Mouse (Mus musculus): ENCODE data around the gene Lrrn2.

Lrrn2 gene

GRCm38 (mm10) chr1:132885701-132886100 lies 5.6 kb downstream of the Lrrn2 start:
- no peak for DNase-seq (ENCODE audit: low read depth)

DNA sequence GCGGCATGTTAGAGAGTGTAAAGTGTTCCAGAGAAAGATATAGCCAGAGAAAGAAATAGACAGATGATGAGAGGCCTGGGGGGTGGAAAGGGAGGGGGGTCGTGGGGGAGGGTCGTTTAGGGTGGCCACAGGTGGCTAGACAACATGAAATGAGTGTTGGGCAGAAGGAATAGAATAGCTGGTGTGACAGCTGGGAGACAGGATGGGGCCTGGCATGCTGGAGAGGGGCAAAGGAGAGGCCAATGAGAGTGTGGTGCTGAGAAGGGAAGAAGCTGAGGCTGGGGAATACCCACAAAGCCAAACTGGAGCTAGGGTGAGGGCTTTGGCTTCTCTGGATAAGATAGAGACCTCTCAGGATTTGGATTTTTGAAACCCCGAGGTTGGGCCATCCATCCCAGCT lies 6.6 kb downstream of the Lrrn2 start:
- no peak for DNase-seq (ENCODE audit: low read depth)

DNA sequence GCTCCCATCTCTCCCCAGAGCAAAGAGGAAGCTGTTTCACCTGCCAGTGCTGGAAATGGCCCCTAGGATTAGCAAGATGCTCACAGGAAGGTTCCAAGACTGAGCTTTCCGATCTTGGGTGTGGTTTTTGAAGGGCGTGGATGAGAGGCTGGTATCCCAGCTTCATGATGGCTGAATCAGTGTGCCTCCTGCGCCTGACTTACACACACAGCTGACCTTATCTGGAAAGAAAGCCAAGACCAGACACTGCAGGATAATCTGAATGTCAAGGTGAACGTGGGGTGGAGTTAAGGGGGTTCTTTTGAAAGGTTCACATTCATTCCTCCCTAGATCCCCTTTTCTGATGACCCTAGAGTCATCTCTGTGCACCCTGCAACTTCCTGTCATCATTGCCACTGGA lies 8.7 kb downstream of the Lrrn2 start:
- no peak for DNase-seq (ENCODE audit: low read depth)

DNA sequence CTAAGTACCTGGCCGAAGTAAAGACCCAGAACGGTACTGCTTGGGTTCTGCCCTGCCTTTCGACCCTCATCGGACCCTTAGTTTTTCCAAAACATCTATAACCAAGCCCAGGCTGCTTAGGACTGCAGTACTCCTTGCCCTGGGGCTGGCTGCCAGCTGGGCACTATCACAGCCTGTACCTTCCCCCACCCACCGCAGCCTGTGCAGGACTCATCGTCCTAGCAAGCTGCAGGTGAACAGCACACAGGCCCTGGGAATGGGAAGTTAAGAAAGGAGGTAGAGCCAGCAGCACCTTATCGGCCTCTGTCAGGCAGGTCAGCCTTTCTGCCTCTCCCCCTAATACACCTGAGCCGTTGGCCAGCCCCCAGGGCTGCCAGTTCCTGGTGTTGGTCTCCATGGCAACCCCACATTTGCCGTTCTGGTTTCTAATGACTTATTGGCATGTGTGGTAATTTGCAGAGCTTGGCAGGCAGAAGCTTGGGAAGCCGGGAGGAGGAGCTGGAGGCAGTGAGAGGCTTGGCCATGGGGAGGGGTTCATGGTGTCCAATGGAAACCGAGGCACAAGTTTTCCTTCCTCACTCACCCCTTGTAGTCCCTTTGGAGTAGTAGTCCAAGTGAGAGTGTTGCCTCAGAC lies 10.2 kb downstream of the Lrrn2 start:
- no peak for DNase-seq (ENCODE audit: low read depth)

GRCm38 (mm10) chr1:132892065-132892464 lies 12.0 kb downstream of the Lrrn2 start:
- no peak for DNase-seq (ENCODE audit: low read depth)

DNA sequence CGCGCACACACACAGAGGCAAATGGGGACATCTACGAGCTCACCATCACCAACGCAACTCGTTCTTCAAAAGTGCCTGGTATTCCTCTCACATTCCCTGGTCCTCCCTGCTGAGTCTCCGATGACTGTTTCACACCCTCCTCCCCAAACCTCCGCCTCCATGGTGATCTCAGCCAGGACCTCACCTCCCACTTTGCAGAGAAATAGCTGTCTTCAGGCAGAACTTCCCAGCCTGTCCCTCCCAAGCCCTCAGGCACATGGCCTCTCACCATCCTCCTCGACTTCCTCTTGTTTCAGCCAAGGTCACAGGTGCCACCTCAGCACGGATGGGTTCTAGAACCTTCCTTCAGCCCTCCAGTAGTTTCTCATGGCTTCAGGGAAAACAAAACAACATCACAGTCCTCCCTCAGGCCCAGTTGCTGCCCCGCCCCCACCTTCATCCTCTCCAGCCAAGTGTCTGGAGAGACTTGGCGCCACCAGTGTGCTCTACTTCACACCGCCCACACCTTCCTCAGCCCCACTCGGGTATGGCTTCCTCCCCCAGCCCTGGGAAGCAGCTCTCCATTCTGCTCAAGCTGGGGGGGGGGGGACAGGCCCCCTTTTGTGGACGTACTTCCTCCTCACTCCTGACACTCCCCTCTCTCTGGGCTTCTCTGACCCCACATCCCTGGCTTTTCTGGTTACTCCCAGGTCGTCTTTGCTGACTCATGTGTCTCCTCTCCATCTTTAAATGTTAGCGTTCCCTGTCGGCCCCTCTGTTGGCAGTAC lies 13.4 kb downstream of the Lrrn2 start:
- DNase-seq (ENCODE audit: low read depth): no peak

- no peak for DNase-seq (ENCODE audit: low read depth)
Observed at GRCm38 (mm10) chr1:132899029-132899428, 19.0 kb downstream of the Lrrn2 start.

DNA sequence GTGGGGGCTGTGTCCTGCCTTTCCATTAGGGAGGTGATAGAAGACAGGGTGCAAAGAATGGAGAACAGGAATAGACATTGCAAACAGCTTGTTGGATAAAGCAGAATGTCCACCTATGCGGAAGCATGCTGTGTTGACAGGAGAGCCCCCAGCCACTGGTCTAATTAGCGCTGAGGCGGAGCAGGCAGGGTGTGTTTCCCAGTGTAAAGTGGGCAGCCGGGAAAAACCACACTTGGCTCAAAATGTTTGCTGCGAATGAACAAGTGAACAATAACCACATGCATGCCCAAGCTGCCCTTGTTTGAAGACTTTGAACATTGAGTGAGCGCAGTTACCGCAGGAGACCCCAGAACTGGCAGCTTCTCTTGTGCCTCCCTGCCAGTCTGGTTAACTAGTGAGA lies 19.6 kb downstream of the Lrrn2 start:
- no peak for DNase-seq (ENCODE audit: low read depth)

DNA sequence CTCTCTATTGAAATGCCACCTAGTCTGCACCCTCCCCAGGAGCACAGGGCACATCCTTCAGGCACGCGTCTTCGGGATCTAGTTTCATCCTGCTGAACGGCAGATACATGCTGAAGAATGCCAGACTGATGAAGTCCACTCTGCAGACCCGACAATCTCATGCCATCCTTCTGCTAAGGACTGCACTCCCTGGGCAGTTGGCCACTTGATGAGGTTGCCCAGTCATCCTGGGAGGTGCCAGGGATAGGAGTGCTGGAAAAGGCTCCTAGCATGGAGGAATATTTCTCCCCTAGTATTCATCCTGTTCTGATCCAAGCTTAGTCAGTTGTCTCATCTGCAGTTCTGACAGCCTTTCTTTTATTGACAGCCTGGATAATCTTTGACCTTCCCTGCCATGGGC lies 20.9 kb downstream of the Lrrn2 start:
- DNase-seq (ENCODE audit: low read depth): no peak

DNA sequence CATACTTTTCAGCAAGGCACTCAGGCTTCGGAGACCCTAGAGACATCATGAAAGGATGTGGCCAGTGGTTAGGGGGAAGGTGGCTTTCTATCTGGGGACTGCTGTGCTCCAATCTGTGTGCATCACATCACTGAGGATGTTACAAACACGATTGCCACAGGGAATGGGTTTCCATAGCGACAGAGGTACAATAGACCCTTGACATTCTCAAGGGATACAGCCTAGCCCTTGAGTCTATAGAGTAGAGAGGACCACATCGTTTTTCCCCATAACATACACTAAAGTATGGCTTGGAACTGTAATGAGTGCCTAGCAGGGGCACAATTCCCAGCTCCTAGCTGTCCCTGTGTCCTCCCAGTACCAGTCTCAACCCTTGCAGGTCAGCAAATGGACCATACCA lies 23.4 kb downstream of the Lrrn2 start:
- no peak for DNase-seq (ENCODE audit: low read depth)

GRCm38 (mm10) chr1:132909090-132909489 lies 29.0 kb downstream of the Lrrn2 start:
- no peak for DNase-seq (ENCODE audit: low read depth)

DNA sequence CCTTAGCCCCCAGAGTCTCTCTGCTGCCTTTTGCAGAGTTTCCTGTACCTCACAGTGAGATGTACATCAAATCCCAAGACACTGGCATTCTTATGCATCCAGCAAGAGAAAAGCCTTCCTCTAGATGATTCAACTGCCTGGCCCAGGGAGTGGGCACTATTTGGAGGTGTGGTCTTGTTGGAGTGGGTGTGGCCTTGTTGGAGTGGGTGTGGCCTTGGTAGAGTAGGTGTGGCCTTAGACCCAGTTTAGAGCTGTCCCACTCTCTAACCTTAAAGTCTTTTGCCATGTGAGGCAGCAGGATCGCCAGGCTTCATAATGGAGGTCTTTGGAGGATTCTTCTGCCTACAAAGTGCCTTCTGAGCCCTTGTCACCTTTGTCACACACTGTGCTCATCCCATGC lies 29.9 kb downstream of the Lrrn2 start:
- DNase-seq (ENCODE audit: low read depth): no peak

GRCm38 (mm10) chr1:132910414-132911041 lies 30.5 kb downstream of the Lrrn2 start:
- DNase-seq (ENCODE audit: low read depth): no peak

- DNase-seq (ENCODE audit: low read depth): no peak
Observed at GRCm38 (mm10) chr1:132915849-132916493, 35.9 kb downstream of the Lrrn2 start.

DNA sequence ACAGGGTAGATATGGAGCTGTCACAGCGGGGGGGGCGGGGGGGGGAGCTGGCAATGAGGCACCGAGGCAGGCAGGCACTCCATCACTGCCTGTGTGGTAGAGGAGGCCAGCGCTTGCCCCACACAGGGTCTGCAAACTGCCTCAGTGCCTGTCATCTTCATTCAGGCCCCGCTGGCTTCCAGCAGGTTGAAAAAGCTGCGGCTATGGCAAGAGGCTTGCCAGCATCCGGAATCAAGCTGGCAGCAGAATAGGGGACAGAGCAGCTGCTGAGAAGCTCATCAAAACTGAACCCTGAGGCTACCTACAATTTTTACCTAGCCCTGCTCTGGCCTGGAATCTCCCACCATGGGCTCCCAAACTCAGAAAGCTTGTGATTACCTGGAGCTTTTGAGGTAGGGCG lies 37.5 kb downstream of the Lrrn2 start:
- no peak for DNase-seq (ENCODE audit: low read depth)

- no peak for DNase-seq (ENCODE audit: low read depth)
Observed at GRCm38 (mm10) chr1:132918117-132918680, 38.1 kb downstream of the Lrrn2 start.

GRCm38 (mm10) chr1:132919258-132919657 lies 39.2 kb downstream of the Lrrn2 start:
- no peak for DNase-seq (ENCODE audit: low read depth)

GRCm38 (mm10) chr1:132921071-132921470 lies 41.0 kb downstream of the Lrrn2 start:
- DNase-seq (ENCODE audit: low read depth): no peak

DNA sequence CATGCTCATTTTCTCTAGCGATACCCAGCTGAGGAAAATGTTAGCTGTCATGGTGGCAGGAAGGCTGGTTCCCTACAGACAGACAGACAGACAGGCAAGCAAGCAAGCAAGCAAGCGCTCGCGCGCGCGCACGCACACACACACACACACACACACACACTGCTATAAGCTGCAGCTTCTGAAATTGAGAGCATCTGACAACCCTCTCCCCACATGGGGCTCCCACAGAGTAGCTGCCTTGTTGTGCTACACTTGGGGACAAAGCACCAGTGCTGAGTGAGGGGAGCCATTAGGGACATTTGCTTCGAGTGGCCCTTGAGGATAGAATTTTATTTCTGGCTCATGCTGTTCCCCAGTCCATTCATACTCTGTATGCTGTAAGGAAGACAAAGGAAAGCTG lies 42.2 kb downstream of the Lrrn2 start:
- no peak for DNase-seq (ENCODE audit: low read depth)

DNA sequence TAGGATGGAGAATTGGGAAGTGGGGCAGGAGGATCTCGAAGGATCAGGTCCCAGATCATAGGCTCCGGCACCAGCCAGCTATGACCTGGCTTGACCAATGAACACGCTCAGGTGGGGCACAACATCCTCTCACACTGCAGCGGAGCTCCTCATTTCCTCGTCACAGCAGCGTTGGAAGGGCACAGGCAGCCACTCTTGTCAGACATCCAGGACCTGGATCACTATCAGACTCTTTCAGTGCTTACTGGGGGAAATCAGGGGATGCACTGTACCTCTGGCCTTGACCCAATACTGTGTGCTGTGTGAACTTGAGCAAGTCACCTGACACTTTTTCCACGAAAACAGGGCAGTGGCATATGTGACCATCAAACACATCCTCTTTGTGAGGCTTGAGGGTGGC lies 45.2 kb downstream of the Lrrn2 start:
- no peak for DNase-seq (ENCODE audit: low read depth)

- no peak for DNase-seq (ENCODE audit: low read depth)
Observed at GRCm38 (mm10) chr1:132928032-132928906, 48.2 kb downstream of the Lrrn2 start.

DNA sequence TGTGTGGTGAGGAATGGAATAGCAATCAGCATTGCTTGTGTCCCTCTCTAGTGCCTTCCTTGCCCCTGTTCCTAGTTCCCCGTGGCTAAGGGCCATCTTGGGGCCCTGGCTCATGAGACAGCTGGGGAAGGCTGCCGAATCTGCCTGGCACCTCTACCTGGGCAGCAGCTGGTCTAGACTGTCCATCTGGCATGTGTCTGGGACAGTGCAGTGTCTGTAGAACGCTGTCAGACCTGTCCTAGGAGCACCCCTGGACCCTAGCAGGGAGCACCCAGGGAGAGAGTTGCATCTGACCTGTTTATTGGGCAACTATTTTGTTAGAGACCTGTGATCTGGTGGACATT lies 48.8 kb downstream of the Lrrn2 start:
- no peak for DNase-seq (ENCODE audit: low read depth)

Data from NIH3T3 (cell line).